Mouse (Mus musculus) left cerebral cortex, adult 11 months (tissue): ENCODE results near the gene Ubash3b.
A peak's percentile ranks its signal among the peaks of the same experiment; 100 is the strongest.

ENCODE experiments used
- DNase-seq: peaks from one replicate; pipeline ENCODE4 v3.0.0; 2022; ENCODE audit warnings: low spot score

Ubash3b gene

DNA sequence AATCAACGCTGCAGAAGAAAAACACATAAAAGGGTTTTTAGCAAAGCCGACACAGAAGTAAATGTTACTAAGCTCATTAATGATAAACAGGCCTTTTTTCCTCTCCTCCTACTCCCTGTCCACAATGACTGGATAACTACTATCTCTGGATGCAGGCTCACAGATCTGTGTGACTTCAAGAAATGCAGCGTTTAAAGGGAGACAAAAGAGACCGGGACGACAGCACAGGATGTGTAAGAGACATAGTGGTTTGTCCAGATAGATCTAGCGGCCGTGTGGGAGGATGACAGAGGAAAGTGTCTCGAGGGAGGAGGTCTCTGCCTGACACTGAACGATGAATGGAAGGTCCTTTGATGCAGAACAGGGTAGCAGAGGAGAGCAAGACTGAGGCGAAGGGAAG is 5.4 kb upstream of the Ubash3b start:
- no peak for DNase-seq

DNA sequence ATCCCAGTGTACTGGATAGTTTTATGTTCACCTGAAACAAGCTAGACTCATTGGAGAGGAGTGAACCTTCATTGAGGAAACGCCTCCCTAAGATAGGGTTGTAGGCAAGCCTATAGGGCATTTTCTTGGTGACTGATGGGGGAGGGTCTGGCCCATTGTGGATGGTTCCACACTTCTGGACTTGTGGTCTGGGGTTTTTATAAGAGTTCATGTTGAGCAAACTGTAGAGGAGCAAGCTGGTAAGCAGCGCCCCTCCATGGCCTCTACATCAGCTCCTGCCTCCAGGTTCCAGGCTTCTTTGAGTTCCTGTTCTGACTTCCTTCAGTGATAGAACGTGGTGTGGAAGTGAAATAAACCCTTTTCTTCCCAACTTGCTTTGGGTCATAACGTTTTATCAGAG is 866 bp upstream of the Ubash3b start:
- no peak for DNase-seq

DNA sequence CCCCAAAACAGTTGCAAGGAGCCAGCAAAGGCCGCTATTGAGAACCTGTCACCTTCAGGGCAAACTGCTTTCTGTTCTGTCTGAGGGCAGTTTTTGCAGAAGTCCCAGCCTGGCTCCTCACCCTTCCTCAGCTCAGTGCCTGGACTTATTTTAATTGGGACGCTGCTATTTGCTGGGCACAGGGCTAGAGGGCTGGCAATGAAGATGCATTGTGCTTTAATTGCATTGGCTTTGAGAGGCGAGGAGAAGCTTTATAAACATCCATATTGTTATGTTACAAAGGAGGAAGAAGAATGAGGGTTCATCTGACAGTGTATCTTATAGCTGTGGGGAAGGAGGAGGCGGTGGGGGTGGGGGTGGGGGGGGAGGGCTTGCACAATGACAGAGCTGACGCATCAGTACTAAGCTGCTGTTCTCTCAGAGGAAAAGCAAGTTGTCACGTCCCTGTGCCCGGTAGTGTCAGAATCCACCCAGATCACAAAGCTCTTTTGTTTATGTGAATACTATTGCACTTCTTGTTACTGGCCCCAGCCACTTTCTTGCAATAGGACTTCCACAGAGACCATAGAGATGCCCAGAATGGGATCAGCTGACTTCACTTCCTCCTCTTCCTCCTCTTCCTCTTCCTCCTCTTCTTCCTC is 841 bp downstream of the Ubash3b start:
- DNase-seq, result no peak

DNA sequence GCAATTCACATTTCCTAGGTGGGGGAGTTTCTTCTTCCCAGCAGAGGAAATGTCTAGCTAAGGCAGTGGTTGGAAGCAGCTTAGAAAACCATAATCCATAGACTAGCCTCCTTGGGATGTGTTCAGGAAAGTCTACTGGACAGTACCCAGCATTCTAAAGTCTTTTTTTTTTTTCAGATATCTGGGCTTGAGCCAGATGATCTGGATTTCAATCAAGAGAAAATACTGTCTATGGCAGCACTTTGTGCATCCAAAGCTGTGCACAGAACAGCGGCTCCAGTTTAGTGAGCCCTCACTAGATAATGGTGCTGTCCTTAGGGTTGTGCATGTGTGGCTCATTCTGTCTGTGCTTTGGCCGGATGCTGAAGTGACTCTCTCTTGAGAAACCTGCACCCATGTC is 2.3 kb downstream of the Ubash3b start:
- no peak for DNase-seq

DNA sequence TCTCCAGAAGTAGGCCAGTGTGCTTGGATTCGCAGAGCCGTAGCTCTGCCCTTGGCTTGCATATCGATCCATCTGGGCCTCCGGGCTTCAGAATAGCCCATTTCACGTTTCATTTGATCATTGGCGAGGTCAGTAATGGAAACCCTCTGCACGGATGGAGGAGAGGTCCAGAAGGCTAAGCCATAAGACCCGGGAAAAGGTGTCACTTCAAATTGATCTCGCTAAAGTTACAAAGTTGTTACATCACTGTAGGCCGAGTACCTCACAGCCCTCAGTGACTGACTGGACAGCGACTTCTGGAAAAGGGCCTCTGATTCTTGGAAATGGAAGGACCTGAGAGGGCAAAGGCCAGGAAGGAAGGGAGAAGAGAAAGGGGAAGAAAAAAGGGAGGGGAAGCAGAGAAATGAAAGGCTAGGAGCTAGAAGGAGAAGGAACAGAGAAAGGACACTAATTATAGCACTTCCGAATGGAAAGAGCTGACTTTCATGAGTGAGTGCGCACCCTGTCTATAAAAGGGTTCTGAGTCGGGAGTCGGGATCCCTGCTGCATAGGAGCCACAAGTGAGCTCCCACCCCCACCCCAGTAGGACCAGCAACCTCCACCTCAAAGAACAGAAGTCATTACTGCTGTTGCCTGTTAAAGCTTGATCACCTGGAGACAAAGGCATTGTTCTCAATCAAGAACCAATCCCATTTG is 3.5 kb downstream of the Ubash3b start:
- DNase-seq, result no peak

DNA sequence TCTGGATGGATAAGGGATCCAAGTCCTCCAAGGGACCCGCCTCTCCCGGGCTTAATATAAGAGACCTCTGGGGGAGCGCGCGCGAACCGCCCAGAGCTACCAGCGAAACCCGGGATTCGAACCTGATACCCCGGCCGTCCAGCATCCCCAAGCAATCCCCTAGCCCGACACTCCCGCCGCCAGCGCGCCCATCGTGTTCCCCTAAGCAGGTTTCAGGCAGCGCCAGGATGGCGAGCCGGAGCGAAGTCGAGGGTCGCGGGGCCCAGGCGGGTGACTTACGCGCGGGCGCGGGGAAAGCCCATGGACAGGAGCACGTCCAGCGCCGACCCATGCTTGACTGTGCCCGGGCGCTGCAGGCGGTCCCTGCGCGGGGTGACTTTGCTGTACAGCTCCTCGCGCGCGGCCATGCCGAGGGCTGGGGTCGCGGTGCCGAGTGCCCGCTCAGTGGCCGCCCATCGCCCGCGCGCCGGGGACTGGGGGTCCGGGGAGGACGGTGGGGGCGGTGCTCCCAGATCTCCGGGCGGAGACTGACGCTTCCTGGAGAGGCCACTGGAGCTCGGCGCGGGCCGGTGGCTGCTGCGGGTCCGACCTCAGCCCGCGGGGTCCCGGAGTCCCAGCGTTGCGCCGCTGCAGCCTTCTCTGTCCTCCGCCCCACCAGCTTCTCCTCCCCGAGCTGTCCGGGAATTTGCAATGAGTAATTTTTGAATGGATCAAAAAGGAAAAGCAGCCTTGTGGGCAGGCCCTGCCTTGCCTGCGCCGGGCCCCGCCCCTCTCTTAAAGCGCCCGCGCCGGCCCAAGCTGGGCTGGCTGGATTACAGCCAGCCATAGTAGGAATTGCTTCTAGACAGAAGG is 4.3 kb downstream of the Ubash3b start:
- DNase-seq, result peak; percentile 67

DNA sequence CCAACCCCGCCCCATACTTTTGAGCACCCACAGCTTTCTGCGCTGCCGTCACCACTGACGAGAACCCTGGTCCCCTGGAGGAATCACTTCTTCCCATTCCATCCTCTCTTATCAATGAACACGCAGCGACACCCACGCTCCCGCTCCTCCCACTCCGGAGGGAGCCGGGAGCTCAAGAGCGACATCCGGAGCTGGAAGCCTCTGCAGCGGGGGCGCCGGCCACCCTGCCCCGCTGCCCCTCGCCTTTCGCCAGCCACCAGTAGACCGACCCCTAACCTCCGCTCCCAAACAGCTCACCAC is 4.8 kb downstream of the Ubash3b start:
- DNase-seq, result no peak

DNA sequence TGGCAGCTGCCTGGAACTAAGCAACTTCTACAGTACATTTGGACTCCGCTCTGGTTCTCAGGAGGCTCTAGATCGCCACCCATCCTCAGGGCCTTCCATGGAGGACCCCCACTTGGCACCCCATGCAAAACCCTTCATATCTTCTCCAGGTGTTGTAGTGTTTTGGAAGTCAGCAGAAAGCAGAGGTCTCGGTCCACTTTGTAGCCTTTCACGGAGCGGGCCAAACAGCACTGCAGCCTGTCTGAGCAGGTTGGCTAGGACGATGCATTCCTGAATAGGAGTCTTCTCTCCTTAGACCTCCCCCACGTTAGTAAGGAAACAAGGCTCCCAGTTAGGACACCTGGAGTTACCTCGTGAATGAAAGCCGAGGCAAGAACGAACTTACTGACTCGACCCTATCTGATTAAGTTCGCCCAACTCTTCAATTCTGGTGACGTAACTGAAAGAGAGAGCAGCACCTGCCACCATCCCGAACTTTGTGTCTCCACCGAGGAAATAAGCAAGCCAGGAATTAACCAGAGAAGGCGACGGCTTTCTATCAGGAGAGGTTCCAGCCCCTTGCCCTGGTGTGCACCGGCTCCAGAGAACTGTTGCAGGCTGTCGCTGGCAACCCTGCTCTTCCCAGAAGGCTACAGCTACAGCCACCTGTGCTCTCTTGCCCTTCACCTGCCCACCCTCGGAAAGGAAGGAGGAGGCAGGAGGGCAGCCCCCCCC is 5.3 kb downstream of the Ubash3b start:
- no peak for DNase-seq

DNA sequence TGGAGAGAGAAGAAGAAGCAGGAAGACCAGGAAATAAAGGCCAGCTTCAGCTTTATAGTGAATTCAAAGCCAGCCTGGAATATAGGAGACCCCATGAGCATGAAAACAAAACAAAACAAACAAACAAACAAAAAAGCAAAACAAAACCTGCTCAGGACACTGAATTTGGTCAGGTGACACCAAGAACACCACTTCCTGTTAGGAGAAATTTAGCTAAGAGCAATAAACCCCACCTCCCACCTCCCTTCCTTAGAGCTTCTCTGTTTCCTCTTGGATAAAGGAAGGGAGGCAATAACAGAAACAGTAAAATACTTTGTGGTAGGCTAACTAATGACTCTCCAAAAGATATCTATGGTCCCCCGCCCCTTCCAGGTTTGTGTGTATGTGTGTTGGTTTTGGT is 7.5 kb downstream of the Ubash3b start:
- DNase-seq, result no peak

DNA sequence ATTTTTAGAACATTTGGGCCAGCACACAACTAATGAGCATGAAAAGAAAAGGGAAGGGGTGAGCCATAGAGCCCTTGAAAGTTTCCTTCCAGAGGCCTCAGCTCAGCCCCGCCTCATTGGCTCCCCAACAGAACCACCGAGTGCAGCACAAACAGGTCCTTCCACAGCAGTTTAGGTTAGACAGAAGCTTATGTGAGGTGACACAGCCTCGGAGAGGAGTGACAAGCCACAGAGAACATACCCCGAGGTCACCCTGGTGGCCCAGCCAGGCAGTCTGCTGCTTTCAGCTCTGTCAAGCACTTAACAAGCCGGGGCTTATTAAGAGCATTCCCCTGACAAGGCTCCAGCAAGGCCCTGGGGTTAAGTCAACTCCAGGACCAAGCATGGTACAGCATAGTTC is 8.4 kb downstream of the Ubash3b start:
- no peak for DNase-seq

DNA sequence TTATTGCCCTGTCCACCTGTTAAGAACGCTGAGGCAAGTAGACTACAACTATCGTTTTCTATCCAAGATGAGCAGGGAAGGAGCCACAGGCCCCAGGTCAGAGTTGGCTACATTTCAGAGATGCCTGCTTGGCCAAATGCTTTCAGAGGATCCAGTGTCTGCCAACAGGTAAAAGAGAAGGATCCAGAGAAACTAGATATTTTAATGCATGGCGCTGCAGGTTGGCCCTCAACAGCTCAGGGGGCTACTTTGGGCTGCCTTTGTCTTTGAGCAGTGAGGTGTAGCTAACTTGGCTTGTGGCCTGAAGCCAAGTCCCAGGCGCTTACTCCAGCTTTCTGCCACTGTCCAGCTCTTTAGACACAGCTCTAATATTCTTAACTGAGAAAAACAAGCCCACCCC is 10.0 kb downstream of the Ubash3b start:
- no peak for DNase-seq

DNA sequence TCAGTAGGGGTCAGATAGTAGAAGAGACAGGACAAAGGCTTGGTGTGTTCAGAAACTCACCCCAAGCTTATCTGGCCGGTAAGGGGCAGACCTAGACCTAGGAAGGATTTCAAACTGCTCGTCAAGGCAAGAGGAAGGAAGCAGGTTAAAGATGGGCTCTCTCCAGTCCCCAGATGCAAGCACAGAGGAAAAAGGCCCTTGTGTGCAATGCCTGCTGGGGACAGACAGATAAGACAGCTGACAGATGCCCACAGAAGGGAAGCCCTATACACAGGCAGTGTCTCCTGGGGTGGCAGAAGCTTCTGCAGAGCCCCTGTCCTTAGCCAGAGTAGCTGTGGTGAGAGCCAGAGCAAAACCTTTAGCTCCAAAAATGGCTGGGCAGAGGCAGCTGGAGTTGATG is 11.6 kb downstream of the Ubash3b start:
- DNase-seq, result no peak

DNA sequence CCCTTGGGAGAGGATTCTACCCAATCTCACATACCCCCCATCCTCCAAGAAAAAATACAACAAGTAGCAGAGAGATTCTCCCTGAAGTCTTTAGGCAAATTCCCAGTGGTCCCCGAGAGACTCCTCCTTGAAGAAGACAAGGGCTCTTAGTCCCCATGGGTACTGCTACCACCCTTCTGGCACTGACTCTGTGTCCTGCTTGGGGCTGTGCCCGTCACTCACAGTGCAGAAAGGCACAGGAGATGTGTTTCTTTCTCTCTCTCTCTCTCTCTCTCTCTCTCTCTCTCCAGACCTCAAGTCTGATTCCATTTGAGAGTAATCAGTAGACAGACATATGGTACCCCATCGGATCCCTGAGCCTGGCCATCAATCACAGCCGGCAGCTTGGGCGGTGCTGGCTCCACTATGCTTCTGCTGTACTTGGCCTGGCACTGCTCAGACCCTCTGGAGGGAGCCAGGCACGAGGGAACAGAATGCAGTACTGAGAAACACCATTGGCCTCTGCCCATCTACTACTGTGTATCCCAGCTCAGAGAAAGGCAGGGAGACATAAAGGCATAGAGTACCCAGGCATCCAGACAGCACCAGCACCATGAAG is 12.3 kb downstream of the Ubash3b start:
- DNase-seq, result no peak

DNA sequence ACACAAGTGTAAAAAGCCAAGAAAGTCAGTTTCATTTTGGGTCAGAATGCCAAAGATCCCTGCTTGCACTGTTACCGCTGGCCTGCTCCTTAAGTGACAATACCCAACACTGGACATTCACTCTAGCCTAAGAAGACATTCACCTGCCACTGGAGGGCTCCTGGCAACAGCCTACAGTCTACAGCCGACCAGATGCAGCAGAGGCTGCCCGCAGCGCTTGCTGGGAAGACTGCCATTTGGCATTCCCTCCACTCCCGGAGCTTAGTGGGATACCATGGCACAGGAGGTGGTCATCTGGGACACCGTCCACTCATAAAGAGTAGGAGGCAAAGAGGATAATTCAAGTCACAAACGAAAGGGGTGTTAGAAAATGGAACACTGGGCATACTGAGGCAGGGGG is 12.9 kb downstream of the Ubash3b start:
- DNase-seq, result no peak

DNA sequence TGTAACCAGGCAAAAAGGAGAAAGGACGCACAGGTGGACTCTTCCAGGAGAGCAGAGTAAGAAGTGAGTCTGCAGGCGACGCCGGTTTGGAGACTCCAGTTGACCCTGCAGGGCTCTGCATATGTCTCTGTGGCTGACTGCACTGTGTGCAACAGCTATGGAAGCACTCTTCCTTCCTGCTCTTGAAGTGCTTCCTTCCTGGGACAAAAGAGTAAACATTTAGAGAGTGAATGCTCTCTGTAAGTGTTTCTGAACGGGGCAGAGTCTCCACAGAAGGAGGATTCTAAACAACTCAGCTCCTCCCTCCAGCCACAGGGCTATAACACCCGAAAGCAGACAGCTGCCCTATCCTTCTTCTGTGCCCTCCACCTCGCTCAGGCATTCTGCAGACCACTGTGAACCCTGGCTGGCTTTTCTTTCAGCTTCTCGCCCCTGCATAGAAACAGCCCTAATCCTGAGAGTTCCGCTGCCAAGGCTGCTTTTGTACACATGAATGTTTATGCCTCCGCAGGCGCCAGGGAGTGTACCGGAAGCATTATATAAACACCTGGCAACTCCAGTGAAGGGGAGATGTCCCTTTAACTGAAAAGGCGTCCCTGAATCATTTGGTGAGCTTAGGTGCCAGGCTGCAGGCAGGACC is 14.2 kb downstream of the Ubash3b start:
- no peak for DNase-seq

DNA sequence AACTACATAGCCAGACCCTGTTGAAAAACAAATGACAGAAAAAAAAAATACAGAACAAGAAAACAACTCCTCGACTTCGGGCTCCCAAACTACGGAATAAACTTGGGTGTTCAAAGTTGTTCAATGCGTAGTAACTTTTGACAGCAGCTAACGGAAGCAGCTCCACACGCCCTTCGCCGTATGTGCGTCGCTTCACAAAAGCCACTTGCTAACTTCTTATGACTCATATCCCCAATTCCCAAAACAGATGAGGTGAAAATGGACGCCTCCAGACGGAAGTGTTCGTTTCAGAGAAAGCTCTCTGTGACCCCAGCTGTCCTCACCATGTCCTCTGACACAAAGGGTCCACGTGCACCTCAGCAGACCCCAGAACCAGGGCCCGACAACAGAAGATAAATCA is 17.7 kb downstream of the Ubash3b start:
- no peak for DNase-seq

DNA sequence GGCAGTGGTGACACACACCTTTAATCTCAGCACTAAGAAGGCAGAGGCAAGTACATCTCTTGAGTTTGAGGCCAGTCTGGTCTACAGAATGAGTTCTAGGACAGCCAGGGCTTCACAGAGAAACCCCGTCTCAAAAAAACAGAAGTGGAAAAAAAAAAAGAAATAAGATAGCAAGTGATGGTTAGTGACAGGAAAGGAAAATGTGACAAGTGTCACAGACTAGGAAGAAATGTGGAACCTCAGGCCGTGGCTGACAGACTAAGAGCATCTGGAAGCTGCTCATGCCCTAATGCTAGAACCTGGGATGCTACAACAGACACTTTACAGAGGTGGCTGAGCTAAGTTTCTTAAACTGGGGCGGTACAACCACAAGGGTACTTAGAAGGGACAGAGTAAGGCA is 18.4 kb downstream of the Ubash3b start:
- DNase-seq, result no peak

DNA sequence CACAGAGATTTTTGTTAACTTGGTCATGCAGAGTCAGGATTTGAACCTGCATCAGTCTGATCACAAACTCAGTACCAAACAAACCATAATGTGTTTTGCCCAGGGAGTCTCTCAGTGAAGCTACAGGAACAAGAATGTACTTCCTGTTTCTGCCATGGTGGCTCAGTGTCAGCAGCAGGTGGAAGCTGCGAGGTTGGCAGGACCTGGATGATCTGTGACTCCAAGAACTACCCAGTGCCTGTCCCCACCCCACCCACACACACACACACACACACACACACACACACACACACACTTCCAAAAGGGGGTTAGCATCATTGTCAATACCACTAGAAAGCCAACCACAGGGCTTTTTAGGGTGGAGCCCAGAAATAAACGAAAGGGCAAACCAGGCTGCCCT is 20.5 kb downstream of the Ubash3b start:
- DNase-seq, result no peak

DNA sequence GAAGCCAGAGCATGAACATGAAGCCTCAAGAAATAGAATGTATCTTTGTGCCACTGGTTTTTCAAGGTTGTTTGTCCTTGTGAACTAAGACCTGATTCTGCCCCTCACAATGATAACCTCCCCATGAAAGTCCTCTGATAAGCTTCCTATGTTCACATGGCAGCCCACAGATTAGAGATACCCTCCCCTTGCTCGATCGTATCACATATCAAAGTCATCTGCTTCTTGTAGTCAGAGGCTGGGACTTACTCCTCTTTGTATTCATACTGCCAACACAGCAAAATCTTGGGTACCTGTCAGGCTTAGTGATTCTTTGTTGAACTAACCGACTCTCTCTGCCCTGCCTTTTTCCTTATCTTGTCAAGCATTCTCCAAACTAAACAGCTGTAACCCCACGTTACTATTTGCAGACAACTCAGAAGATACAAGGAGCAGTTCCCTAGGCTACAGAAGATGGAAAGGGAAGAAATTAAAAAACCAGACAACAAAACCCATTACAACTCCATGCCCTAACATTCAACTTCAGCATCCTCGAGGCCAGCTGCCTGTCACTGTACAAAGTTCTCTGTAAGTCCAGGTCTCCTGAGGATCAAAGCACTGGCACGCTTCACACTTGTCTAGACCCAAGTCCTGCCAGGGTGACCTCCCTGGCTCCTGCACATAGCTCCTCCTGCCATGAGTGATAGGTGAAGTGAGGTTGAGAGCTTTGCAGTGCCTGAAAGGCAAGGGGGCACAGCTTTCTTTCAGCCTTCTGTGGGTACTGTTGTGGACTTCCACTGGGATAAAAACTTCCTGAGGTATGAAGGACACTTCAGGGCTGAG is 22.3 kb downstream of the Ubash3b start:
- DNase-seq, result no peak

DNA sequence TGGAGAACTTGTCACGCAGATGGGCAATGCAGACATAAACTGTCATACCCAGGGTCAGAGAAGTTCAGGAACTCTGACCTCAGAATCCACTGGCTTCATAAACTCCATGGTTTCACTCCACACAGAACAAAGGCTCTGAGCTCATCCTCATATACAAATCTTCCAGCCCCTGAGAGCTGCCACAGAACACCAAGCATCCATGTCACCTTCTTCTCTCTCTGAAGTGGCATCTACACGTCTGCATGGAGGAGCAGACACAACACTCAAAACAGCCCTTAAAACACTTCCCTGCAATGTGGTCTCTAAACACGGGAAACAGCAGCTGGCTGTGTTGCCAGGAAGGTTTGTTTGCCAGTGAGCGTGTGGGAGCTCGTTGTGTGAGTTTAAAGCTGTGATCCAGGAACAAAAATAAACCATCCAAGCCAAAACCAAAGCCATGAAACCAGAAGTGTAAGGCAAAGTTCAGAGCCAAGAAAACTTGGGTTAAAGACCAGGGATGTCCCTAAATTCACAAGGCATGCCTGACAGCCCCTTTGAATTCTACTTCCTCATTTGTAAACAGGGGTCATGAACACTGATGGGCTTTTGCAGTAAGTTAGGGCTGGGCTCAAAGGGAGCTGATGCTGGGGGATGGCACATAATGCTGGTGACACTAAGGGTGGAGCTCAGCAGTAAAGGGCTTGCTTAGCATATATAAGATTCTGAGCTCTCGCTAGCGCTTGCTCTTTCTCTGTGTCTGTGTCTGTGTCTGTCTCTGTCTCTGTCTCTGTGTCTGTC is 24.6 kb downstream of the Ubash3b start:
- DNase-seq, result no peak
